Mouse (Mus musculus) limb, embryonic 14.5 days (tissue): ENCODE results near the gene Chrdl2. TPM values are rescaled to one million over a fixed set of nuclear protein-coding genes. Genes with fewer than 3 reads are reported as not detected.
"Not testable (repeated sequence)": the region's sequence is repeated elsewhere in the genome, so short reads cannot be mapped to it uniquely, and the experiment has no call there.

Experiments used
- ATAC-seq: fragments of 200-750 bp; cut with Nextera tagmentation; 2 replicates; pipeline ENCODE4 v1.8.0; 2017; ENCODE audit warnings: low read depth, moderate number of reproducible peaks, moderate TSS enrichment; ENCODE audit not compliant: low FRiP score
- DNase-seq: peaks from one replicate; pipeline ENCODE4 v3.0.0-alpha.2; 2015; ENCODE audit warnings: low spot score
- H3K27ac ChIP-seq: fragments of 300-500 bp; sonication (generic); replicated peaks from 2 replicates; pipeline ENCODE4 v1.5.1; 2014; ENCODE audit warnings: low read depth, mild to moderate bottlenecking, low read length, moderate library complexity, mixed read lengths
- H3K27me3 ChIP-seq: fragments of 300-500 bp; sonication (generic); 2 replicates; pipeline ENCODE4 v1.6.1; 2014; ENCODE audit warnings: low read length, mixed read lengths; ENCODE audit not compliant: control insufficient read depth, insufficient read depth
- H3K36me3 ChIP-seq: fragments of 300-500 bp; sonication (generic); 2 replicates; pipeline ENCODE4 v1.6.1; 2014; ENCODE audit warnings: mild to moderate bottlenecking, low read length, moderate library complexity, mixed read lengths; ENCODE audit not compliant: control insufficient read depth, insufficient read depth
- H3K4me1 ChIP-seq: fragments of 300-500 bp; sonication (generic); 2 replicates; pipeline ENCODE4 v1.6.1; 2014; ENCODE audit warnings: antibody characterized with exemption, low read length, mixed read lengths; ENCODE audit not compliant: control insufficient read depth, insufficient read depth
- H3K4me2 ChIP-seq: fragments of 300-500 bp; sonication (generic); replicated peaks from 2 replicates; pipeline ENCODE4 v1.6.1; 2014; ENCODE audit warnings: low read depth, mild to moderate bottlenecking, low read length, moderate library complexity; ENCODE audit not compliant: severe bottlenecking
- H3K4me3 ChIP-seq: fragments of 300-500 bp; sonication (generic); replicated peaks from 2 replicates; pipeline ENCODE4 v1.5.1; 2014; ENCODE audit warnings: low read length
- H3K9ac ChIP-seq: fragments of 300-500 bp; sonication (generic); 2 replicates; pipeline ENCODE4 v1.6.1; 2014; ENCODE audit warnings: mild to moderate bottlenecking, low read depth, low read length, moderate library complexity; ENCODE audit not compliant: severe bottlenecking
- H3K9me3 ChIP-seq: fragments of 300-500 bp; sonication (generic); 2 replicates; pipeline ENCODE4 v1.6.1; 2016; ENCODE audit warnings: low read length; ENCODE audit not compliant: control insufficient read depth
- POLR2A ChIP-seq: fragments of 200-500 bp; IDR thresholded peaks from 2 replicates; pipeline ENCODE4 v1.8.0; 2012; ENCODE audit warnings: inconsistent platforms, mild to moderate bottlenecking, moderate library complexity, borderline replicate concordance; ENCODE audit not compliant: insufficient read depth, insufficient read length; ENCODE audit errors: extremely low read depth
- WGBS: fragments of 180-500 bp; shearing (Covaris S2); extraction: QIAGEN DNeasy Blood & Tissue Kit; methylation state at CpG from one replicate; pipeline ENCODE4 v1.1.7; 2014; 5-methylcytosine and 5-hydroxymethylcytosine counted together
- polyA plus RNA-seq, 2 experiments: library from polyadenylated mRNA; depleted of rRNA in 1 of 2; stranded (reverse) in 1 of 2; unstranded in 1 of 2; fragments of >200 nt; fragmentation: Nextera tagmentation in 1 of 2; extraction: Ambion mirVana in 1 of 2; gene quantifications; 2 replicates each; pipeline versions ENCODE4 v1.2.1 to v1.2.3; 2012 to 2014

Gene Chrdl2
- polyA plus RNA-seq, 2 experiments, result 2.1 to 4.0 TPM

DNA sequence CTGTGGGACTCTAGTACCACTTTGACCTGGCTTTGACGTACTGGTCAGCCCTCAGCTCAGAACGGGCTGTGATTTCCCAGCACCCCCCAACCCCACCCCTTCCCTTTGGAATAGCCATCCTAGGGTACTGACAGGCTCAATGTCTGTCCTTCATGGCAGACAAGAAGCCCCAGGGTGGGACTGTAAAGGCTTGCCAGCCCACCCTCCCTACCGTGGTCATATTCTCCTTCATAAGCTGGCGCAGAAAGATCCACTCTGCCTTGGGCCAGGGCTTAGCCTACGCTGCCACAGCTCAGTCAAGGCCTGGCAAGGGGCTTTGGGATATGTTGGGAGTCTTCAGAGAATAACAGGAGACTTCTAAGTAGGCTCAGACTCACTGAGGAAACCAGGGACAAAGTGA lies 37.1 kb downstream of the Chrdl2 start:
- ATAC-seq (no peak), DNase-seq (no peak)
- H3K4me1 ChIP-seq, result peaks cover 9% of the 10 kb centered on the region; the same call in 1 of the 2 replicates
- H3K4me2 ChIP-seq, result no peak overlapping the region
- H3K36me3 ChIP-seq, result no peaks in the 10 kb centered on the region
- no peak overlapping the region for H3K27ac ChIP-seq
- H3K9me3 ChIP-seq, result no peaks in the 10 kb centered on the region
- no peak overlapping the region for H3K4me3 ChIP-seq
- WGBS, result 79% methylated on average over 5 of the region's 5 CpGs
- no peak overlapping the region for H3K9ac ChIP-seq
- no peak for TF ChIP-seq POLR2A
- H3K27me3 ChIP-seq, result no peaks in the 10 kb centered on the region

DNA sequence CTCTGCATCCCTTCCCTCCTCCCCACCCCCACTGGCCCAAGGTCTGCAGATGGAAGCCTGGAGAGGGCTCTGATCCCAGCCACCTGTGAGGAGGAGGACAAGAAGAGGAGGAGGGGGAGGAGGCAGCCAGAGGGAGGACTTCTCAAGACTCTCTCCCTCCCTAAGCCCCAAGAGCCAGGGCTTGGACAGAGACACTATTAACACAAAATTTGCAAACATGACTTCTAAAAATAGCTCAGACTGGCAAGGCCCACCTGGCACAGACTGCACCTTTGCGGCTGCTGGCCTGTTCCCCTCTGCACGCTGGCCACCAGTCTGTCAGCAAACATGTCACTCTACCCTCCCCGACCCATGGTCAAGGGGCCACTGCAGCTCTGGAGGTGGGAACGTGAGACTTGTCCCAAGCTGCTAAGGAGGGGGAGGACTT lies 37.6 kb downstream of the Chrdl2 start:
- no peaks in the 10 kb centered on the region for H3K27me3 ChIP-seq
- no peak overlapping the region for H3K4me2 ChIP-seq
- WGBS, result 25% methylated on average over 4 of the region's 4 CpGs
- H3K4me1 ChIP-seq, result peaks cover 9% of the 10 kb centered on the region; the same call in 1 of the 2 replicates
- DNase-seq (no peak), ATAC-seq (no peak; the same call in 1 of the 2 replicates)
- no peak overlapping the region for H3K27ac ChIP-seq
- H3K9me3 ChIP-seq, result no peaks in the 10 kb centered on the region
- no peak overlapping the region for H3K9ac ChIP-seq
- H3K4me3 ChIP-seq, result no peak overlapping the region
- no peaks in the 10 kb centered on the region for H3K36me3 ChIP-seq
- TF ChIP-seq POLR2A, result no peak

DNA sequence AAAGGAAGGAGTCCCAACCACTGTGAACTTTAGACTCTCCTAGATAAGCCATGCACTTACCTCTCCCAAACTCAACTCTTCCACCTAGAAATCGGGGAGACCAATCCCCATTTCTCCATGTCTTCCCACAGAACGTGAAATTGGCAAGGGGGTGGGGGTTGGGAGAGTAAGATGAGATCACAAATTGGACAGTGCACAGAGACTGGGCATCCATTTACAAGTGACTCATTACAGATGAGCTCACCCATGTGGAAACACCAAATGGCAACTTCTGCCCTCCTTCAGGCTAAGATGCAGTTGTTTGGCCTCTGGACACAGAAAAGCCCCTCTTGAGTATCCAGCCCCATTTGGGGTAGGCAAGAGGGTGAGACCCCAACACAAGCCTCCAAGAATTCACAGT lies 40.5 kb downstream of the Chrdl2 start:
- H3K9ac ChIP-seq, result no peak overlapping the region
- DNase-seq (no peak), ATAC-seq (no peak)
- H3K4me1 ChIP-seq, result peaks cover 9% of the 10 kb centered on the region; the same call in 1 of the 2 replicates
- no peak for TF ChIP-seq POLR2A
- no peak overlapping the region for H3K4me3 ChIP-seq
- no peaks in the 10 kb centered on the region for H3K36me3 ChIP-seq
- H3K27ac ChIP-seq, result no peak overlapping the region
- no peaks in the 10 kb centered on the region for H3K9me3 ChIP-seq
- 77% methylated on average over 2 of the region's 2 CpGs for whole genome bisulfite sequencing
- no peak overlapping the region for H3K4me2 ChIP-seq
- H3K27me3 ChIP-seq, result no peaks in the 10 kb centered on the region

DNA sequence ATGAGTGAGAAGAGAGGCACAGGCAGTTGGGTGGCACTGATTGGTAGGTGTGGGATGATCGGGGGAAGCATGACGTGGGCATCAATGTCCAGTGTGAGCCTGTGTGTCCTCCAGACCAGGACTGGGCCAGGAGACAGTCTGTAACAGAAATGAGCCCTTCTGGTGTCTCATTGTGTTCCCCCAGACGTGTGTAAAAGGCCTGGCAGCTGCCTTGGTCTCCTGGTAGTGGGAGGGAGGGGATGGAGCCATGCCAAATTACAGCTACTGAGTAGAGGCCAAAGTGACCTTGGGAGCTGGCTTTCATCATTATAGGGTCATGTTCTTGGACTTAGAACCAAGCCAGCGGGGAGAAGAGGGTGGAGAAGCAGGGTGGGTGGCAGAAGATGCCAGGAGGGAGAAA lies 45.9 kb downstream of the Chrdl2 start:
- no peaks in the 10 kb centered on the region for H3K4me1 ChIP-seq
- H3K4me2 ChIP-seq, result no peak overlapping the region
- H3K27ac ChIP-seq, result no peak overlapping the region
- no peak overlapping the region for H3K9ac ChIP-seq
- H3K4me3 ChIP-seq, result no peak overlapping the region
- DNase-seq (no peak), ATAC-seq (no peak)
- no peaks in the 10 kb centered on the region for H3K9me3 ChIP-seq
- H3K27me3 ChIP-seq, result no peaks in the 10 kb centered on the region
- TF ChIP-seq POLR2A, result no peak
- H3K36me3 ChIP-seq, result no peaks in the 10 kb centered on the region
- WGBS, result 65% methylated on average over 4 of the region's 4 CpGs

DNA sequence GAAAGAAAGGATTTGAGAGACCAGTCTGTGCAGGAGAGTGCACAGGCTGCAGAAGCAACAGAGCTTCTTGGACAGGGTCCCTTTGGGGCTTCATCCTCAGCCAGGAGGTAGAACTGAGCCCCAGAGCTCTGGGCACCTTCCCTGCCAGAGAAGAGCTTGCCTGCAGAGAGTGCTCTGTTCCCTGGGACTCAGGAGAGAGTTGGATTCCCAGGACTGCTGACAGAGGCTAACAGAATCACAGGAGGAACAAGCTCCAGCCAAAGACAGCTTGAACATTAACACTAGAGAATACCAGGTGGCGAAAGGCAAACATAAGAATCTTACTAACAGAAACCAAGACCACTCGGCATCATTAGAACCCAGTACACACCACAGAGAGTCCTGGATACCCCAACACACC lies 47.0 kb downstream of the Chrdl2 start:
- H3K36me3 ChIP-seq, H3K27ac ChIP-seq, H3K9ac ChIP-seq, H3K4me3 ChIP-seq, DNase-seq, ATAC-seq, H3K4me1 ChIP-seq, H3K27me3 ChIP-seq, H3K4me2 ChIP-seq, H3K9me3 ChIP-seq: not testable (repeated sequence)
- WGBS, result 83% methylated on average over 2 of the region's 2 CpGs

DNA sequence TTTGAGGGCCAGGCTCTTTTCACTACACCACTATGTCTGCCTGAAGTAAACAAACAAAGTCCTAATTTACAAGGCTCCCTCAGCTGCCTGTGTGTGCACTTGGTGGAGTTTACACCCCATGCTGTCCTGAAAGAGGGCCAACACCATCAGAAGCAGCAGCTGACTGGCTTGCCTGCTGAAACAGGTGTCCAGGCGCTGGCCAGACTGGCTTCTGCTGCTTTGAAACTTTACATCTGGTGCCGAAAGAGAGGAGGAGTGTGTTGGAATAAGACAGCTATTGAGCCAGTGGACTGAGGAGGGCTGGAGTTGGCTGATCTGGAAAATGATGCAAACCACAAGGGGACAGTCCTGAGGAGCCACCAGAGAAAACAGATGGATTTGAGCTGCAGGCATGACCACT lies 68.0 kb downstream of the Chrdl2 start:
- H3K4me3 ChIP-seq, result no peak overlapping the region
- H3K9me3 ChIP-seq, result no peaks in the 10 kb centered on the region
- H3K9ac ChIP-seq, result no peak overlapping the region
- ATAC-seq (peak; percentile 62), DNase-seq (peak; percentile 48)
- no peaks in the 10 kb centered on the region for H3K4me1 ChIP-seq
- no peak overlapping the region for H3K27ac ChIP-seq
- WGBS, result 66% methylated on average over 2 of the region's 2 CpGs
- H3K4me2 ChIP-seq, result no peak overlapping the region
- no peaks in the 10 kb centered on the region for H3K36me3 ChIP-seq
- no peak for TF ChIP-seq POLR2A
- H3K27me3 ChIP-seq, result no peaks in the 10 kb centered on the region
